Mouse (Mus musculus) embryonic facial prominence, embryonic 13.5 days (tissue): Measurements from ENCODE around the gene Dnmt3a. TPM values are rescaled to one million over a fixed set of nuclear protein-coding genes. Genes with fewer than 3 reads are reported as not detected.

ENCODE experiments used
- ATAC-seq: fragments of 200-750 bp; cut with Nextera tagmentation; 2 replicates; pipeline ENCODE4 v1.8.0; 2017; ENCODE audit warnings: low read depth; ENCODE audit not compliant: insufficient number of reproducible peaks, insufficient read depth, low FRiP score, low TSS enrichment
- H3K27ac ChIP-seq: fragments of 300-500 bp; sonication (generic); 2 replicates; pipeline ENCODE4 v1.5.1; 2015; ENCODE audit warnings: moderate library complexity, mild to moderate bottlenecking, inconsistent platforms
- H3K27me3 ChIP-seq: fragments of 300-500 bp; sonication (generic); 2 replicates; pipeline ENCODE4 v1.6.1; 2015; ENCODE audit warnings: mild to moderate bottlenecking, inconsistent platforms
- H3K36me3 ChIP-seq: fragments of 300-500 bp; sonication (generic); 2 replicates; pipeline ENCODE4 v1.6.1; 2015; ENCODE audit warnings: mild to moderate bottlenecking, inconsistent platforms
- H3K4me1 ChIP-seq: fragments of 300-500 bp; sonication (generic); 2 replicates; pipeline ENCODE4 v1.6.1; 2015; ENCODE audit warnings: inconsistent platforms
- H3K4me2 ChIP-seq: fragments of 300-500 bp; sonication (generic); 2 replicates; pipeline ENCODE4 v1.6.1; 2015; ENCODE audit warnings: moderate library complexity, mild to moderate bottlenecking, inconsistent platforms
- H3K4me3 ChIP-seq: fragments of 300-500 bp; sonication (generic); 2 replicates; pipeline ENCODE4 v1.5.1; 2015; ENCODE audit warnings: mild to moderate bottlenecking, inconsistent platforms
- H3K9ac ChIP-seq: fragments of 300-500 bp; sonication (generic); 2 replicates; pipeline ENCODE4 v1.6.1; 2015; ENCODE audit warnings: mild to moderate bottlenecking, inconsistent platforms
- H3K9me3 ChIP-seq: fragments of 300-500 bp; sonication (generic); 2 replicates; pipeline ENCODE4 v1.6.1; 2016; ENCODE audit warnings: inconsistent platforms
- WGBS: fragments of 180-500 bp; shearing (Covaris S2); methylation state at CpG from one replicate; pipeline ENCODE4 v1.1.7; 2015; ENCODE audit warnings: mixed read lengths; 5-methylcytosine and 5-hydroxymethylcytosine counted together
- polyA plus RNA-seq: library from polyadenylated mRNA; unstranded; fragments of >200 nt; fragmentation: Nextera tagmentation; extraction: Ambion mirVana; gene quantifications from 2 replicates; pipeline ENCODE4 v1.2.1, GENCODE M21; 2015

Dnmt3a gene
- polyA plus RNA-seq, 1 experiment from 2014 or later = 168 TPM

GRCm38 (mm10) chr12:3868676-3869458 is 63.1 kb downstream of the Dnmt3a start:
- no peak overlapping the region for H3K27ac ChIP-seq
- ATAC-seq = no peak
- 78% methylated on average over 7 of the region's 7 CpGs for WGBS
- H3K4me2 ChIP-seq = no peak overlapping the region
- peaks cover 79% of the 10 kb centered on the region for H3K36me3 ChIP-seq
- no peak overlapping the region for H3K4me3 ChIP-seq
- peaks cover 26% of the 10 kb centered on the region for H3K4me1 ChIP-seq
- no peak overlapping the region for H3K9ac ChIP-seq
- no peaks in the 10 kb centered on the region for H3K9me3 ChIP-seq
- no peaks in the 10 kb centered on the region for H3K27me3 ChIP-seq

- WGBS = 90% methylated on average over 5 of the region's 5 CpGs
- no peak for ATAC-seq
Measured at GRCm38 (mm10) chr12:3870024-3870423, 64.2 kb downstream of the Dnmt3a start.

GRCm38 (mm10) chr12:3870859-3871462 is 65.2 kb downstream of the Dnmt3a start:
- H3K9ac ChIP-seq = no peak overlapping the region
- no peaks in the 10 kb centered on the region for H3K27me3 ChIP-seq
- WGBS = 13% methylated on average over 18 of the region's 19 CpGs
- H3K9me3 ChIP-seq = no peaks in the 10 kb centered on the region
- peak overlapping the region; percentile 31 for H3K4me2 ChIP-seq
- no peak overlapping the region for H3K4me3 ChIP-seq
- peak overlapping the region; percentile 0; the same call in 1 of the 2 replicates for H3K27ac ChIP-seq
- ATAC-seq = peak; percentile 70; the same call in 1 of the 2 replicates
- H3K36me3 ChIP-seq = peaks cover 75% of the 10 kb centered on the region
- H3K4me1 ChIP-seq = peaks cover 26% of the 10 kb centered on the region

More at GRCm38 (mm10) chr12:3870024-3870423, 64.2 kb downstream of the Dnmt3a start:
- peaks cover 26% of the 10 kb centered on the region for H3K4me1 ChIP-seq
- 0 out of 2 replicates have a peak overlapping the region, but pooled peaks have one; percentile 33 for H3K27ac ChIP-seq
- no peak overlapping the region for H3K4me3 ChIP-seq
- no peak overlapping the region for H3K4me2 ChIP-seq
- no peaks in the 10 kb centered on the region for H3K9me3 ChIP-seq
- H3K9ac ChIP-seq = no peak overlapping the region
- H3K36me3 ChIP-seq = peaks cover 79% of the 10 kb centered on the region
- H3K27me3 ChIP-seq = no peaks in the 10 kb centered on the region

GRCm38 (mm10) chr12:3871637-3872036 is 65.8 kb downstream of the Dnmt3a start:
- no peaks in the 10 kb centered on the region for H3K27me3 ChIP-seq
- H3K9ac ChIP-seq = no peak overlapping the region
- peaks cover 74% of the 10 kb centered on the region for H3K36me3 ChIP-seq
- no peak overlapping the region for H3K4me2 ChIP-seq
- H3K4me1 ChIP-seq = peaks cover 22% of the 10 kb centered on the region
- WGBS = 32% methylated on average over 15 of the region's 15 CpGs
- H3K9me3 ChIP-seq = no peaks in the 10 kb centered on the region
- 0 out of 2 replicates have a peak overlapping the region, but pooled peaks have one; percentile 0 for H3K27ac ChIP-seq
- H3K4me3 ChIP-seq = no peak overlapping the region
- ATAC-seq = no peak

- Histone ChIP-seq H3K27me3 (no peaks in the 10 kb centered on the region), H3K36me3 (peaks cover 77% of the 10 kb centered on the region), H3K9ac (no peak overlapping the region), H3K27ac (no peak overlapping the region), H3K4me2 (no peak overlapping the region), H3K9me3 (no peaks in the 10 kb centered on the region), H3K4me1 (peaks cover 22% of the 10 kb centered on the region), H3K4me3 (no peak overlapping the region)
- ATAC-seq = no peak
- 54% methylated on average over 9 of the region's 9 CpGs for WGBS
Measured at GRCm38 (mm10) chr12:3872410-3873230, 66.8 kb downstream of the Dnmt3a start.

- no peak overlapping the region for H3K9ac ChIP-seq
- H3K27me3 ChIP-seq = no peaks in the 10 kb centered on the region
- H3K4me2 ChIP-seq = no peak overlapping the region
- H3K36me3 ChIP-seq = peaks cover 79% of the 10 kb centered on the region
- no peak overlapping the region for H3K4me3 ChIP-seq
- no peak for ATAC-seq
- peaks cover 17% of the 10 kb centered on the region for H3K4me1 ChIP-seq
- H3K9me3 ChIP-seq = no peaks in the 10 kb centered on the region
- H3K27ac ChIP-seq = no peak overlapping the region
Measured at GRCm38 (mm10) chr12:3875474-3875873, 69.7 kb downstream of the Dnmt3a start.

GRCm38 (mm10) chr12:3877376-3877775 is 71.6 kb downstream of the Dnmt3a start:
- H3K9me3 ChIP-seq = no peaks in the 10 kb centered on the region
- 88% methylated on average over 4 of the region's 4 CpGs for WGBS
- H3K9ac ChIP-seq = no peak overlapping the region
- no peak for ATAC-seq
- peaks cover 86% of the 10 kb centered on the region for H3K36me3 ChIP-seq
- H3K27ac ChIP-seq = no peak overlapping the region
- no peak overlapping the region for H3K4me2 ChIP-seq
- 0 out of 2 replicates have a peak, but pooled peaks cover under 1% of the 10 kb centered on the region for H3K4me1 ChIP-seq
- H3K4me3 ChIP-seq = no peak overlapping the region
- H3K27me3 ChIP-seq = no peaks in the 10 kb centered on the region

- 78% methylated on average over 3 of the region's 3 CpGs for WGBS
- no peak overlapping the region for H3K4me3 ChIP-seq
- peaks cover 20% of the 10 kb centered on the region for H3K4me1 ChIP-seq
- peaks cover 92% of the 10 kb centered on the region for H3K36me3 ChIP-seq
- no peak overlapping the region for H3K9ac ChIP-seq
- H3K27me3 ChIP-seq = no peaks in the 10 kb centered on the region
- H3K4me2 ChIP-seq = no peak overlapping the region
- no peaks in the 10 kb centered on the region for H3K9me3 ChIP-seq
- no peak for ATAC-seq
- no peak overlapping the region for H3K27ac ChIP-seq
Measured at GRCm38 (mm10) chr12:3881474-3881873, 75.7 kb downstream of the Dnmt3a start.

GRCm38 (mm10) chr12:3884892-3885493 is 79.2 kb downstream of the Dnmt3a start:
- no peak for ATAC-seq
- Histone ChIP-seq H3K36me3 (peaks cover 82% of the 10 kb centered on the region), H3K9ac (no peak overlapping the region), H3K9me3 (no peaks in the 10 kb centered on the region), H3K27ac (no peak overlapping the region), H3K4me1 (peaks cover 53% of the 10 kb centered on the region), H3K4me3 (no peak overlapping the region), H3K4me2 (no peak overlapping the region), H3K27me3 (no peaks in the 10 kb centered on the region)
- 18% methylated on average over 9 of the region's 9 CpGs for WGBS

- Histone ChIP-seq H3K4me1 (peaks cover 64% of the 10 kb centered on the region), H3K9me3 (no peaks in the 10 kb centered on the region), H3K4me2 (no peak overlapping the region), H3K36me3 (peaks cover 66% of the 10 kb centered on the region), H3K27me3 (no peaks in the 10 kb centered on the region), H3K27ac (no peak overlapping the region), H3K9ac (no peak overlapping the region), H3K4me3 (no peak overlapping the region)
- ATAC-seq = no peak
- 48% methylated on average over 2 of the region's 2 CpGs for WGBS
Measured at GRCm38 (mm10) chr12:3886601-3887000, 80.8 kb downstream of the Dnmt3a start.
